Mouse (Mus musculus) midbrain, embryonic 10.5 days (tissue): ENCODE data around the gene Aebp1. TPM values are rescaled to one million over a fixed set of nuclear protein-coding genes. Genes with fewer than 3 reads are reported as not detected.

Experiments
- DNase-seq: peaks from one replicate; pipeline ENCODE4 v3.0.0-alpha.2; 2017; ENCODE audit warnings: low spot score
- H3K27ac ChIP-seq: fragments of 300-500 bp; sonication (generic); replicated peaks from 2 replicates; pipeline ENCODE4 v1.5.1; 2016; ENCODE audit warnings: mild to moderate bottlenecking
- H3K27me3 ChIP-seq: fragments of 300-500 bp; sonication (generic); 2 replicates; pipeline ENCODE4 v1.6.1; 2016; ENCODE audit warnings: low read depth, mild to moderate bottlenecking; ENCODE audit not compliant: poor library complexity, severe bottlenecking
- H3K36me3 ChIP-seq: fragments of 300-500 bp; sonication (generic); 2 replicates; pipeline ENCODE4 v1.6.1; 2016; ENCODE audit warnings: mild to moderate bottlenecking, moderate library complexity
- H3K4me1 ChIP-seq: fragments of 300-500 bp; sonication (generic); 2 replicates; pipeline ENCODE4 v1.6.1; 2016
- H3K4me3 ChIP-seq: fragments of 300-500 bp; sonication (generic); 2 replicates; pipeline ENCODE4 v1.5.1; 2016; ENCODE audit warnings: mild to moderate bottlenecking, moderate library complexity
- H3K9me3 ChIP-seq: fragments of 300-500 bp; sonication (generic); replicated peaks from 2 replicates; pipeline ENCODE4 v1.6.1; 2016; ENCODE audit warnings: mild to moderate bottlenecking
- WGBS: fragments of 180-500 bp; shearing (Covaris S2); methylation state at CpG from one replicate; pipeline ENCODE4 v1.1.7; 2016; 5-methylcytosine and 5-hydroxymethylcytosine counted together
- polyA plus RNA-seq: library from polyadenylated mRNA; unstranded; fragments of >200 nt; fragmentation: Nextera tagmentation; extraction: Ambion mirVana; gene quantifications from 2 replicates; pipeline ENCODE4 v1.2.1, GENCODE M21; 2016

Aebp1 gene
- polyA plus RNA-seq, 1 experiment from 2014 or later = 8.1 TPM

DNA sequence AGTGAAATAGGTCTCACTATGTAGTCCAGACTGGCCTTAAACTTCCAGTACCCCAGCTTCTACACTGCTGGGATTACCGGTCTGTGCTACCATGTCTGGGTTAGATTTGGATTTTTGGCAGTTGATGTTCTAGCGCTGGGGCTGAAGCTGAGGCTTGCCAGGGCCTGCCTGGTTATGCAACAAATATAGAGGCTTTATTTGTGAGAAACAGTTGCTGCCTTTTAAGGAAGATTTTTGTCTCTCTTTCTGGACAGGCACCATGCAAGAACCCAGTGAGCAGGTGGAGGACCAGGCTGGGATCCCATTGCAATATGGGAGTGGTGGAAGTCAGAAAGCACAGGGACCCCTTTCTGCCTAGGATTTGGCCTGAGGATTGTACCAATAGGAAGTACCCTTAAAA lies 20.0 kb upstream of the Aebp1 start:
- Histone ChIP-seq H3K4me3 (no peak overlapping the region), H3K27me3 (no peaks in the 10 kb centered on the region), H3K9me3 (peaks cover 6% of the 10 kb centered on the region; the same call in 1 of the 2 replicates), H3K36me3 (no peaks in the 10 kb centered on the region), H3K27ac (no peak overlapping the region), H3K4me1 (peaks cover 9% of the 10 kb centered on the region)
- no peak for DNase-seq
- 95% methylated on average over 2 of the region's 2 CpGs for whole genome bisulfite sequencing

DNA sequence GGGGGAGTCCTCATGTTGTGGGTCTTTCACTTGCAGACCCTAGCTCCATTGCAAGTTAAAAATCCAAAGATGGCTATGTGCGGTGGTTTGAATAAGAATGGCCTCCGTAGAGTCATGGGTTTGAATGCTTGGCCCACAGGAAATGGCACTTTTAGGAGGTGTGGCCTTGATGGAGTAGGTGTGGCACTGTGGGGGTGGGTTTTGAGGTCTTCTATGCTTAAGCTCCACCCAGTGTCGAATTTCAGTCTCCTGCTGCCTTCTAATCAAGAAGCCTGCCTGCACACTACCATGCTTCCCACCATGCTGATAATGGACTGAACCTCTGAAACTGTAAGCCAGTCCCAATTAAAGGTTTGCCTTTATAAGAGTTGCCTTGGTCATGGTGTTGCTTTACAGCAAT lies 18.6 kb upstream of the Aebp1 start:
- Histone ChIP-seq H3K27ac (no peak overlapping the region), H3K9me3 (peaks cover 8% of the 10 kb centered on the region; the same call in 1 of the 2 replicates), H3K27me3 (no peaks in the 10 kb centered on the region), H3K4me1 (no peaks in the 10 kb centered on the region; the same call in none of the 2 replicates), H3K36me3 (no peaks in the 10 kb centered on the region), H3K4me3 (no peak overlapping the region)
- WGBS = 89% methylated on average over 3 of the region's 3 CpGs
- DNase-seq = no peak

DNA sequence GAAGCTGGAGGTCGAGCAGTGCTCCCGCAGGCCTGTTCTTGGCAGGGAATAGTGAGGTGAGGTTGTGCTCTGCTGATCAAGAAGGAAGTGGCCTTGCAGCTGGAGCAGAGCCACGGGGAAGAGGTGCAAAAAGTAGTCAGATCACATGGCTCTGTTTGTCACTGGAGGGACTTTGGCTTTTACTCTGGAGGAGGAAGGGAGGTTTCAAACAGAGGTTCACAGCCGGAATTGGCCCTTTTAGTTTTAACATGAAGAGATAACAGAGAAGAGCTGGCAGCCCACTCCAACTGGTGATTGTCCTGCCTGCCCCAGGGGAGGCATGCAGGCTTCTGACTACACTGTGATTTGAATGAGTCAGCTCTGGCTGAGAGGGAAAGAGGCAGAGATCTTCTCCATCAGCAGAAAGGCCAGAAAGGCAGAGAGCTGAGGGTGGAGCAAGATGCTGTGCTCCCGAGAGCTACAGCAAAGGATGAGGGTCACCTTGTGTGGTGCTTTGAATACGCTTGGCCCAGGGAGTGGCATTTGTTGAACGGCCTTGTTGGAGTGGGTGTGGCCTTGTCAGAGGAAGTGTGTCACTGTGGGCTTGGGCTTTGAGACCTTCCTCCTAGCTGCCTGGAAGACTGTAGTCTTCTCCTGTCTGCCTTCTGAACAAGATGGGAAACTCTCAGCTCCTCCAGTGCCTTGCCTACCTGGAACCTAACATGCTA lies 15.0 kb upstream of the Aebp1 start:
- H3K27me3 ChIP-seq = no peaks in the 10 kb centered on the region
- no peaks in the 10 kb centered on the region for H3K4me1 ChIP-seq
- H3K36me3 ChIP-seq = no peaks in the 10 kb centered on the region
- H3K9me3 ChIP-seq = peaks cover 8% of the 10 kb centered on the region; the same call in 1 of the 2 replicates
- DNase-seq = no peak
- no peak overlapping the region for H3K27ac ChIP-seq
- H3K4me3 ChIP-seq = no peak overlapping the region
- 77% methylated on average over 7 of the region's 7 CpGs for WGBS

DNA sequence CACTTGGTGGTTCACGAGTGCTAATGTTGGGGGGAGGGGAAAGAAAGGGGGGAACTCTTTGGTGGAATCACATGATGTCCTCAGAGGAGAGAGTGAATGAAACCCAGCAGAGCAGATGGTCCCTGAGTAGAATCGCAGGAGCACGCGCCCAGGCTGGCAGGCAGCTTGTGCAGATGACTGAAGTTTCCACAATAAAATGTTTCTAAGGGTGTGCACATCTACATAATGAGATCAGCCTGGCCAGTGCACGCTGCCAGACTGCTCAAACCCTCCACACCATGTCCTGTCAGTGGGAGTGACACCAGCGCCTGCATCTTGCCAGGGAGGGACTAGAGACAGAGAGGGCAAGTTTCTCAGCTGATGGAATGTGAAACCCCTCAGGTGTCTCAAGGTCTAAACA lies 13.0 kb upstream of the Aebp1 start:
- H3K4me3 ChIP-seq = no peak overlapping the region
- H3K9me3 ChIP-seq = 0 out of 2 replicates have a peak, but pooled peaks cover 3% of the 10 kb centered on the region
- no peak overlapping the region for H3K27ac ChIP-seq
- no peaks in the 10 kb centered on the region for H3K27me3 ChIP-seq
- no peaks in the 10 kb centered on the region for H3K36me3 ChIP-seq
- no peaks in the 10 kb centered on the region for H3K4me1 ChIP-seq
- no peak for DNase-seq
- 70% methylated on average over 6 of the region's 6 CpGs for WGBS

DNA sequence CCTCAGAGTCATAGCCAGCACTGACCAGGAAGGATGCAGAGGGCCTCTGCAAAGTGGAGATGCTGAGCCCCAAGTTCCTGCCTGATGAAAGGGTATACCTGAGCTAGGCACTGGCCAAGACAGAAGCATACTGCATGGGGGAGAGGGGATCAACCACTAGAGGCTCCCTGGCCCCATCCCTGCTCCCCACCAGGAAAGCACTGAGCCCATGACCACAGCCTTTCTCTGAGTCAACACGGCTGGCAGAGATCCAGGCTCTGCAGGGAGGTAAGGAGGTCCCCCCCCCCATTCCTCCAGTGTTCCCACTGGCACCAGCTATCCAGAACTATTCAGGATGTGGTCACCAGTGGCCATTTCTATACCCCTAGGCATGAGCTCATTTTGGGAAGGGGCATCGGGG lies 12.4 kb upstream of the Aebp1 start:
- H3K27me3 ChIP-seq = no peaks in the 10 kb centered on the region
- H3K9me3 ChIP-seq = 0 out of 2 replicates have a peak, but pooled peaks cover 3% of the 10 kb centered on the region
- 75% methylated on average over 2 of the region's 2 CpGs for WGBS
- no peaks in the 10 kb centered on the region for H3K4me1 ChIP-seq
- no peak overlapping the region for H3K4me3 ChIP-seq
- H3K36me3 ChIP-seq = no peaks in the 10 kb centered on the region
- H3K27ac ChIP-seq = no peak overlapping the region
- DNase-seq = no peak

DNA sequence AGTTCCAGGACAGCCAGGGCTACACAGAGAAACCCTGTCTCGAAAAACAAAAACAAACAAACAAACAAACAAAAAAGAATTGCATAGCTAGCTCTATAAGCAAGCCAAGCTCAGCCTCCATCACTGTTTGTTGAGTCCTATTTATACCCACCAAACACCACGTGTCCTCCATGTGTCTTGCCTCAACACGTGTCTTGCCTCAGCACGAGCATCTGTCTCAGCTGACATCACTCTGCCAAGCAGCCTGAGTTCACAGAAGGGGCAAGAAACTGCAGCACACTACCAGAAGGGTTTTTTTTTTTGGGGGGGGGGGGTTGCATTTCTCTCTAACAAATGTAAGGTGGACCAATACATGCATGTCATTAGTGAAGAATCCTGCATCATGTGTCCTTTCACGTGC lies 11.3 kb upstream of the Aebp1 start:
- DNase-seq = no peak
- 0 out of 2 replicates have a peak, but pooled peaks cover 3% of the 10 kb centered on the region for H3K9me3 ChIP-seq
- no peaks in the 10 kb centered on the region for H3K36me3 ChIP-seq
- no peak overlapping the region for H3K27ac ChIP-seq
- H3K27me3 ChIP-seq = no peaks in the 10 kb centered on the region
- H3K4me3 ChIP-seq = no peak overlapping the region
- H3K4me1 ChIP-seq = no peaks in the 10 kb centered on the region
- 79% methylated on average over 5 of the region's 5 CpGs for WGBS

DNA sequence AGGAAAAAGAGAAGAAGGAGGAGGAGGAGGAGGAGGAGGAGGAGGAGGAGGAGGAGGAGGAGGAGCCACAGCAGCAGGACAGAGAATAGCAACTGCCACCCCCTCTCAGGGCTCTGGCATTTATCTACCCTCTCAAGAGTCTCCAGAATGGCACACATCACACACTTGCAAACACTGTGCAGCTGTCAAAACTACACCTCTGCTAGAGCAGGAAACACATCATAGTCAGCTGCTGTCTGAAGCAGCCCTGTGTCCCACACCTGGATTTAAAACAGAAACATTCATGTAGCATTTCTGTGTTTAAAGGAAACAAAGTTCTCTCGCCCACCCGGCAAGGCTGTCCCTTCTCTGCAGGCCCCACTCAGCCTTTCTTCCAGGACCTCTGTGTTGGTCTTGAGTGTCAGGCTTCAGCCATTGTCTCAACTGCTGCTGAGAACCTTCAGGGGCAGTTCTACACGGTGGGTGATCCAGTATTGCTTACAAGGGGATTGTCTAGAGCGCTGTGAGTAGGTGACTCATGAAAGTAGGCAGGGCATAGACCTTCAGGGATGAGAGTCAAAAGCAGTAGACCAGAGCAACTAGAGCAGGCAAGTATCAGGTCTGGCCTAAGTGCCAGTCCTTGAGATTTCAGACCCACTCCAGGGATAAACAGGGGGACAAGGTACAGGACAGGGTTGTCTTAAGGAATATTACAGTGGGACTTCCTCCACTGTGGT lies 10.6 kb upstream of the Aebp1 start:
- H3K27me3 ChIP-seq = no peaks in the 10 kb centered on the region
- no peak overlapping the region for H3K4me3 ChIP-seq
- WGBS = 64% methylated on average over 4 of the region's 4 CpGs
- 0 out of 2 replicates have a peak, but pooled peaks cover 3% of the 10 kb centered on the region for H3K9me3 ChIP-seq
- no peak for DNase-seq
- H3K36me3 ChIP-seq = no peaks in the 10 kb centered on the region
- 0 out of 2 replicates have a peak, but pooled peaks cover 4% of the 10 kb centered on the region for H3K4me1 ChIP-seq
- H3K27ac ChIP-seq = no peak overlapping the region

DNA sequence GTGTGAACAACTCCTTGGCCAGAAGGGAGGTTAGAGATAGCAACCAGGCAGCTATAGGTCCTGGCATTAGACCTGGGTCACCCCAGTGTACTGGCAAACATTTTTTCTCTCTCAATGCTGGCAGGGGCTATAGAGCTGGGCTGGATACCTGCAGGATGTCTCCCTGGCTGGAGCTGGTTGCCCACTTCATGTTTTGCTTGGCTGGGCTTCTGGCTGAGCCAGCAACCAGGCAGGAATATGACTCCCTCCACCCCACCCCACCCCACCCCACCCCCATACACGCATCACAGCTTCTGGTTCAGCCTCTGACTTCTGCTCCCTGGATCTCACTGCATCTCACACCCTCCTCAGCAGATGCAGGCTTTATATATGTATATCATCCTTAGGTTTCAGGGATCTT lies 9.4 kb upstream of the Aebp1 start:
- WGBS = 56% methylated on average over 1 of the region's 1 CpGs
- no peaks in the 10 kb centered on the region for H3K27me3 ChIP-seq
- DNase-seq = no peak
- H3K27ac ChIP-seq = no peak overlapping the region
- H3K4me1 ChIP-seq = 0 out of 2 replicates have a peak, but pooled peaks cover 4% of the 10 kb centered on the region
- H3K9me3 ChIP-seq = no peaks in the 10 kb centered on the region
- H3K36me3 ChIP-seq = no peaks in the 10 kb centered on the region
- H3K4me3 ChIP-seq = no peak overlapping the region

DNA sequence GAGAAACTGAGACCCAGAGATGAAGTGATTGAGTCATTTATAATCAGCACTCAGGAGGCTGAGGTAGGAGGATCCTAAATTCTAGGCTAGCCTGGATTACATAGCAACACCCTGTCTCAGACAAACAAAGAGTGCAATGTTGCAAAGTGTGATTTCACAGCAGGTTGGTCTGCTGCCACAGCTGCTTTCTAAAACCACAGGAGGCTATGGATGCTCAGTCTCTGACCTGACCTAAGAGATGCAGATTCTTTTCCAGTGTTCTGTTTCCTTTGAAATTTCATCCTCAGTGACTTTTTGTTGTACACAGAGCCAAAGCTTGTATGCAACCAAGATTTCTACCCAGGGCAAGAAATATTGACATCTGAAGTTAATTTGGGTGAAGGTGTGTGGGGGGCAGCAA lies 6.3 kb upstream of the Aebp1 start:
- Histone ChIP-seq H3K4me3 (no peak overlapping the region), H3K27me3 (peaks cover 10% of the 10 kb centered on the region), H3K27ac (no peak overlapping the region), H3K36me3 (no peaks in the 10 kb centered on the region), H3K4me1 (peaks cover 4% of the 10 kb centered on the region; the same call in 1 of the 2 replicates), H3K9me3 (no peaks in the 10 kb centered on the region; the same call in 1 of the 2 replicates)
- no peak for DNase-seq

DNA sequence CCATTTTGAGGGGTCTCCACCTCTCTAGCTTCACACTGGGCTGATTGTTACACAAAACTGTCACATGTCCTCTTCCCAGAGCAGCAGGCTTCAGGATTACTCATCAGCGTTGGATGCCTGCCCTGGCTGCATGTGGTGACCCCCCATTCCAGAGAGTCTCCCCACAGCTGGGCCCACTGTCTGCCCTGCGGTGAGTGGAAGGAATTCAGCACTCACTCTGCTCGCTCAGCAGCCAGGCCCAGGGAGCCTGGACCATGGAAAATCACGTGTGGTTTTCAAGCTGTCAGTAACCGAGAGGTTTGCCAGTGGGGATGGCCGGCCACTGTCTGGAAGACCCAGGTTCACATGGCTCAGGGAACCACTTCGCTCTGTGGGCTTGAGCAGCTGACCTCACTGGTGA lies 5.8 kb upstream of the Aebp1 start:
- no peak for DNase-seq
- Histone ChIP-seq H3K27ac (no peak overlapping the region), H3K9me3 (no peaks in the 10 kb centered on the region; the same call in 1 of the 2 replicates), H3K4me1 (peaks cover 4% of the 10 kb centered on the region), H3K4me3 (no peak overlapping the region), H3K36me3 (no peaks in the 10 kb centered on the region), H3K27me3 (peaks cover 14% of the 10 kb centered on the region)
- WGBS = 45% methylated on average over 7 of the region's 7 CpGs

DNA sequence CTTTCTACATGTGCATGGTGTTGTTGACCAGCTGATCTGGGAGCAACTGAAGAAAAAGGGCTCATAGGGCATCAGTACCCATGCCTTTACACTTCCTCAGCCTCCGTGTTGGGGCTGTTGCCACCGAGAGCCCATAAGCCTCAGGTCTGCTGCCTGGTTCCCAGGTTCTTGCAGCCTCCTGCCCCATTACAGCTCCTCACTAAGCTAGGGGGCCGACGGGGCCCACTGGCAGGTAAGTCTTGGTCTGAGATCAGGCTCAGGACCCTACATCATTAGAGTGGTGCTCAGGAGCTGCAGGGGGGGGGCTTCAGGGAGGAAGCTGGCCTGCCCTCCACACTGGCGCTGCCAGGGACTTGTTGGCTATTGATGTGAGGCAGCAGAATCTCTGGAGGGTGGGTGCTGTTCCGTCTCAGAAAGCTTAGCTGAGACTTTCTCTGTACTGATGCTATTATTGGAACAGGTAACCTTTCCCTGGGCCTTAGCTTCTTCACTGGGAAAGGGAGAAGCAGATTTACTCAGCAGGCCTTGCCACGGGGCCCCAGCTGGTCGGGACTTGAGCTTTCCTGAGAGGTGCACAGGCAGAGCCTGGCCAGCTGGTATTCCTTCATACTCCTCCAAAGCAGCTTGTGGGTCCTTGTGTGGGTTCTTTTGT lies 5.1 kb upstream of the Aebp1 start:
- 77% methylated on average over 8 of the region's 8 CpGs for WGBS
- DNase-seq = no peak
- H3K36me3 ChIP-seq = no peaks in the 10 kb centered on the region
- peaks cover 21% of the 10 kb centered on the region for H3K27me3 ChIP-seq
- no peaks in the 10 kb centered on the region; the same call in 1 of the 2 replicates for H3K9me3 ChIP-seq
- H3K27ac ChIP-seq = no peak overlapping the region
- no peak overlapping the region for H3K4me3 ChIP-seq
- peaks cover 9% of the 10 kb centered on the region for H3K4me1 ChIP-seq

DNA sequence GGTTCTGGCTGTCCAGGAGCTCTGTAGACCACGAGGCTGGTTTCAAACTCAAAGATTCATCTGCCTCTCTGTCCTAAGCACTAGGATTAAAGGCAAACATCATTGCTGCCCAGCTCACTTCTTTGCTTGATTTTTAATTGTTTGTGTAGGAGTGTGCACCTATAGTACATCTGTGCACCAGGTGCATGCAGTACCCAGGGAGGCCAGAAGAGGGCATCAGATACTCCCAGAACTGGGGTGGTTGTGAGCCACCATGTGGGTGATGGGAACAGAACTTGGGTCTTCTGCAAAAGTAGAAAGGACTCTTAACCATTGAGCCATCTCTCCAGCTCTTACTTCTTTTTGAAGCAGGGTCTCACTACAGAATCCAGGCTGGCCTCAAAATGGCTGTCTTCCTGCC lies 3.0 kb upstream of the Aebp1 start:
- no peak for DNase-seq
- 85% methylated on average over 1 of the region's 1 CpGs for WGBS
- H3K36me3 ChIP-seq = no peaks in the 10 kb centered on the region

More for the DNA sequence above, 3.0 kb upstream of the Aebp1 start:
- Histone ChIP-seq H3K9me3 (no peaks in the 10 kb centered on the region; the same call in 1 of the 2 replicates), H3K27me3 (peaks cover 43% of the 10 kb centered on the region), H3K4me3 (no peak overlapping the region), H3K4me1 (peaks cover 22% of the 10 kb centered on the region), H3K27ac (no peak overlapping the region)
